Mouse (Mus musculus) layer of hippocampus, adult 18-20 months (tissue): Measurements from ENCODE around the gene Map4k3. TPM values are rescaled to one million over a fixed set of nuclear protein-coding genes. Genes with fewer than 3 reads are reported as not detected.
A peak's percentile ranks its signal among the peaks of the same experiment; 100 is the strongest.
"Not testable (repeated sequence)": the region's sequence is repeated elsewhere in the genome, so short reads cannot be mapped to it uniquely, and the experiment has no call there.

Experiments
- DNase-seq, 2 experiments: peaks; one replicate each; pipeline ENCODE4 v3.0.0; 2022; ENCODE audit warnings: low spot score in 2 of 2
- total RNA-seq, 2 experiments: library from RNA; stranded (reverse); gene quantifications; 2 replicates each; pipeline ENCODE4 v1.2.3; 2021

Gene Map4k3
- total RNA-seq, 2 experiments from 2014 or later, result 87.2 to 94.3 TPM

DNA sequence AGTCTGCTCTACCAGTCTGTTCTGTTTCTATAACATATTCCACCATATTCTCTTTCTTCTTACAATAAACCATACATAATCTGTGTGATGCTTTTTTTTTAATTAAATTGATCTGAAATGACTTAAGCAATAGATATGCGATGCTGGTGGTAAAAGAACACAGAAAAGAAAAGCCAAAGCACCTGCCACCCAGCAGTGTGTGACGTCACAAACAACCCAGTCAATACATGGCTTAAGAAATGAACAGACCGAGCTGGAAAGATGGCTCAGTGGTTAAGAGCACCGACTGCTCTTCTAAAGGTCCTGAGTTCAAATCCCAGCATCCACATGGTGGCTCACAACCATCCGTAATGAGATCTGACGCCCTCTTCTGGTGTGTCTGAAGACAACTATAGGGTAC is 2.0 kb upstream of the Map4k3 start:
- DNase-seq, result not testable (repeated sequence)

- no peak for DNase-seq
Observed at GRCm38 (mm10) chr17:80729825-80730224, 1.5 kb upstream of the Map4k3 start.

DNA sequence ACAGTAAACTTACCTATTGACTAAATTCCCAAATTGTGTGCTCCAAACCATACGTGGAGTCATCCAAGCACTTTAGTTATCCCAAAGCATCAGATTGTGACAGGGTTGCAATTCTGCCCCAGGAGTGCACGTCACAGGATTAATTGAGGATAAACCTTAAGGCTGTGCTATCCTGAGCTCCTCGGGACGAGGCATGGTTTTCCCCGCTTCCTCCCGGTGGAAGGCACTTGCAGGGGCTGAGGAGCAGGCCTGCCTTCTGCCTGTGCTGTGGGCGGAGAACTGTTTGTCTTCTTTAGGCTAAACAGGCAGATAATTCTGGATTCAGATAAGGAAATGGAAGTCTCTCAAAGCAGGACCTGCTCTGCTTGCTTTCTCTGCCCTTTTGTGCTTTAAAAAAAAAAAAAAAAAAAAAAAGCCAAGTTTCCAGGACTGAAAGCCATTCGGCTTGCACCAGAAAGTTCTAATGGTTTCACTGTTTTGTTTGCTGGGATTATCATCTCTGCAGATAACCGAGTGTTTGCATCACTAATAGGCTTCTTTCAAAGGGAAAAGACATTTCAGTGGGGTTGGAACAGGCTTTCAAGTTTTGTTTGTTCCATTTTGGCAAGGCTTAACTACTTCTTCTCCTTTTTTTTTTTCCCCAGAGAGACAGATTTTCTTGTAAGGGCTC is 930 bp upstream of the Map4k3 start:
- DNase-seq, result peak in 1 of 2 experiments; percentile 61

DNA sequence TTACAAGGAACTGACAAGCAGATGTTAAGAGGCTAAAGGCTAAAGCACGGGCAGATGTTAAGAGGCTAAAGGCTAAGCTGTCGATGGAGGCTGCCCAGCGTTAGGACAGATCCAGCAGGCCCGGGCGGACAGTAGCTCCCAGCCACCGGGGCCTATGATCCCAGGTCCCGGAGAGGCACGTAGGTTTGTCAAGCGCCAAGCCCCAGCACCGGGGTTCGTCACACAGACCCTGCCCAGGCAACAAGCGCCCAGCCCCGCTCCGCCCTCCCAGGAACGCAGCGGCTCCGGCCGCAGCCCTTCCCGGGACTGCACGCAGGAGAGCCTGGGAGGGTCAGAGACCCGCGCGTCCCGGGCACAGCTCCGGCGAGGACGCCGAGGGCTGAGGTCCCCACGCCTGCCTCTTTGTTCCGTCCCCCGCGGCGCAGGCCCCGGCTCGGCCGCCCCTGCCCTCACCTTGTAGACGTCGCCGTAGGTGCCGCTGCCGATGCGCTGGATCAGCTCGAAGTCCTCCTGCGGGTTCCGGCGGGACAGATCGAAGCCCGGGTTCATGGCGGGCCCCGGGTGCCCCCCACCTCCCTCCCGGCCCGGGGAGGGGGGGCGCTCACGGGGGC is 839 bp downstream of the Map4k3 start:
- peak in 1 of 2 experiments; percentile 46 for DNase-seq

DNA sequence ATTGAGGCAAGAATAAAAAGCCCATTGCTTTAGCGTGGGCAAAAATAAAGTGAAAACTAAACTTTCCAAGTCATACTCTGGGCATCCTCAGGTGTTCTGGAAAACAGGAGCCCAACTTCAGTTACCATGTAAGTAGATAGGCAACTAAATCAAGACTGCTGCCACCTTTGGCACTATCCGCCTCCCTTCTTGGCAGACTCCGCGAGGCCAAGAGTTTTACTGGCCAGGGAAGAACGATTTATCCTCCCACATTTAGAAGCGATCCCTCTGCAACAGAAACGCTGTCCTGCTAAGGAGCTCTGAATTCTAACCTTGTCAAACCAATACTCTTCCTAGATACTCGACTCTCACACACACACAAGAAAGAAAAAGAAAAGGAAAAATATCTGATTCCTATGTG is 1.5 kb downstream of the Map4k3 start:
- DNase-seq, result no peak

GRCm38 (mm10) chr17:80723092-80723491 is 5.2 kb downstream of the Map4k3 start:
- DNase-seq, result no peak

DNA sequence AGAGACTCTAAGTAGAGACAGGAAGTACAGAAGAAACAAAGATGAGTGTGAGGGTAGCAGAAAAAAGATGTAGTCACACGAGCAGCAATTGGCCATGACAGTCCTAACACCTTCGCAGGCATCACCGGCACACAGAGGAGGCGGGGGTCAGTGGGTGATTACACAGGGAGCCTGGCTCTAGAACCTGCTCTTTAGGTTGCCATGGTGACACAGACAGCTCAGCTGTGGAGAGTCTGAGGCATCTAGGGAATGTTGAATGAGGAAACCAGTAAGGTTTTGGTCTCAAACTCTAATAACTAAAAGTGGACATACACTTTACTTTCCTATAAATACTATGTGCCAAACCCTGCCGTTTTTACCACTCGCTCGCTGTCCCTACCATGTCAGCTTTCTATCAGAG is 6.6 kb downstream of the Map4k3 start:
- no peak for DNase-seq

DNA sequence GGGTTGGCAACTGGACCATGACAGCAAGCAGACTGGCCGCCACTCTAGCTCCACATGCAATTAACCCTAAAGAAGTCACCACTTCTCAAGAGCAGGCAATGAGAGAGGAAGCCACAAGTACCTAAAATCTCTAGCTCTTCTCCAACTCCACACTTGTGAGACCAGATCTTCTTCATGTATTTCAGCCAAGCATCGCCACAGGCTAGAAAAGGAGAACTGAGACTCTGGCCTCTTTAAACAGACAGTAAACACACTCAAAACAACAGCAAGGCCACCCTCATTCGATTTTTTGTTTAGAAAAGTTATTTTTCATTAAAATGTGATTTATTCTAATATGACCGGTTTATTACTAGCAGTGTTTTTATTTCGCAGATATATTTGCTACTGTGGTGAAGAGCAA is 9.0 kb downstream of the Map4k3 start:
- no peak for DNase-seq

- no peak for DNase-seq
Observed at GRCm38 (mm10) chr17:80718243-80718642, 10.0 kb downstream of the Map4k3 start.

DNA sequence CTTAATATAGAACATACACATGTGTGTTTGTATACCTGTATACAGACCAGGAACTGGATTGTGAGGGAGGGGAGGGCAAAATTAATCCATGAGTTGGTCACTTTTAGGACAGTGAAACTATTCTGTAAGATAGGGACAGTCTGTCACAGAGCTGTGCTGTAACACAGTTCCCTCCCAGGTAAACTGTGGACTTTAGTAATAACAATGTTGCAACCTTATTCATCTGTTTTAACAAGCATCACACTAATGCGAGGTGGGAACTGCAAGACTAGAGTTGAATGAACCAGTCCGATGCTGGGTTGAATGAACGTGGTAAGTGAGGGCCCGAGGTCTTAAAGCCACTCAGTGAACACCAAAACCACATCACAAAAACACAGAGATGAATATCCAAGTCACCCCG is 14.7 kb downstream of the Map4k3 start:
- no peak for DNase-seq

DNA sequence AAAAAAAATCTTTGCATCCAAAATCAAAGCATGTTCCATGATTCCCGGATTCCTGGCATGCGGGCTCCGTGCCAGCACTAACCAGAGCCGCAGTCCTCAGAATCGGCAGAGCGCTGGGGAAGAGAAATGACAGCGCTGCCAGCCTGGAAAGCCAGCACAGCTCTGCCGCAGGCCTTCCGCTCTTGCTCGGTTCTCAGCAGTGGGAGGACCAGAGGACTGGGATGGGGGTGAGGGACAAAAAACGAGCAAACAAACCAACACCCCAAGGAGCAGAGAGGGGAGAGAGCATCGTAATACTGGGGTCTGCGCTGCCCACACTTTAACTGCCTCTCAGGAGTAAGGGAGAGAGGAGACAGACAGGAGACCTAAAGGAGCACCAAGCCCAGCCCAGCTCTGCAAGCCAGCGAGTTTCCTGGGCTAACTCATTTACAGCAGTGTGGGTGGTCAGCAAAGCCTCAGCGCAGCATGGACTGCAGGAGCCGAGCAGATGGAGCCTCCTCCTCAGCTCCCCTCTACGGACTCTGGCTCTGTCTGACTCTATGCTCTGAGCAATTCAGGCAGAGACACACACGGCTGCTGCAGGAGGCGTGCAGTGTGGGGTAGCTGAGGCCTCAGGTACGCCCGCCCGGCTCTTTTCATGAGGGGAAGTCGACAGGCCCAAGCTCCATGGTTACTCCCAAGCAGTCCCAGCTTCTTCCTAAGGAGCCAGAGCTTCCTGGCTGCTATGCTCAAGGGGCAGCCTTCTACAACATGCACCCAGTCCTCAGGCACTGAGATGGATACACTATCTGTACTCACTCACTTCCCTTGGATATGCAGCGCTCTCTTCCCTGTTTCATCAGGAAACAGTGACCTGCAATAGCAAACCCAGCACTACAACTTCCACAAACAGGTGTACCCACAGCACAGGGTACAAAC is 18.1 kb downstream of the Map4k3 start:
- peak; percentile 50 to 64 for DNase-seq

- DNase-seq, result no peak
Observed at GRCm38 (mm10) chr17:80708803-80709202, 19.5 kb downstream of the Map4k3 start.

DNA sequence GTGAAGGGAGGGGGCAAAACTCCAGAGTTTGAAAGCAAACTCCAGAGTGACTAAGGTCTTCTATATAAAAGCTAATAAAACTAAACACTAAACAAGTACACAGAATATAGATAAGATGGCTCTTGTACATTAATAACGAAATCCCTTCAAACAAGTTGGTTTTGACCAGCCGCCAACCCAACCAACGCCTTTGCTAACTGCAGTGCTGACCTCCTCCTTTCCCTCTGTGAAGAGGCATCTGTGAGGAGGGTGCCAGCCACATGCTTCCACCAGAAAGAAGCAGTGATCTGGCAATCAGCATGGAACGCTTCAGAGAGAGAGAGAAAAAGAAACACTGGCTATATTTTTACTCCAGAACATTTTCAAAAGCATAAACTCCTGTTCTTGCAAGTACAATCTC is 21.1 kb downstream of the Map4k3 start:
- peak; percentile 70 to 79 for DNase-seq

GRCm38 (mm10) chr17:80706608-80707007 is 21.7 kb downstream of the Map4k3 start:
- DNase-seq, result no peak

DNA sequence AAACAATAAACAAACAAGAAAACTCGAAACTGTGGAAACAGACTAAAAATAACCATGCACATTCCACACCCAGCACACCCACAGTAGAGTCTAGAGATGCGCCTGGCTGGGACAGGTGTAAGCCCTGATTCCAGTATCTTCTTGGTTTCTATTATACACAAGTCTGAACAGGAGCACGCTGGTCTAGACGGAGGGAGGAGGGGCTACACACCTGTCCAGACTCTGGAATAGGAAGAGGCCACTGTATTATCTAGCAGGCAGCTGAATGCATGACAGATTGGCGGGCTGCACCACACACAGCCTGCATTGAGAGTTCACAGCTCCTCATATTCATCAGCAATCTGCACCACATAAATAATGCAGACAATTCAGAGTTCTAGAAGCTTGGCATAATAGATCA is 26.6 kb downstream of the Map4k3 start:
- DNase-seq, result no peak

GRCm38 (mm10) chr17:80698930-80699329 is 29.4 kb downstream of the Map4k3 start:
- DNase-seq, result no peak

DNA sequence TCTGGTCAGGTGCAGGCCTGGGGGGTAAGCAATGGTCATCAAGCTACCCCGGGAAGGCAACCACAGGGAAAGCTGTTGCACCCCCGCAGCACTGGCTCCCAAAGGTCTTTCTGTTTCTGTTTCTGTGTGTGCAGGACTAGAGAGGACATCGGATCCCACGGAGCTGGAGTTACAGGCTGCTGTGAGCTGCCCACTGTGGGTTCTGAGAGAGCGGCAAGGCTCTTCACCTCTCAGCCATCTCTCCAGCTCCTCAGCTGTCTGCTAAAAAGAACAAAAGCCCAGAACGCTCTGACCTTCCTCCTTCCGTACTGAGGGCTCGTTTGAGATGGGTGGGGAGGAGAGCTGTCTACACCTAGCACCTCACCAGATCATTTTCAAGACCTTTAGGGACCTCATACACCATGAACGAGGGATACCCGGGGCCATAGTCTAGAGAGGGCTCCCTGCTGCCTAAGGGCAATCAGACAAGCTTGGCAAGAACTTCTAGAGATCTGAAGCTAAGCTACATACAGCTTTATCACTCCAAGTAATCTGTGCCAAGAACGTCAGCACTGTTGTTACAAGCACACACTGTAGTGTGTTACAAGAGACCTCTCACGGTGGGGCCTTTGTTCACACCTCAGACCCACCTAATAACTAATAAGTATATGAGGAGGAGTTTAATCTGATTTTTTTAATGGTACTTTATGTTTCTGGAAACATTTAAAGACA is 29.9 kb downstream of the Map4k3 start:
- DNase-seq, result no peak

DNA sequence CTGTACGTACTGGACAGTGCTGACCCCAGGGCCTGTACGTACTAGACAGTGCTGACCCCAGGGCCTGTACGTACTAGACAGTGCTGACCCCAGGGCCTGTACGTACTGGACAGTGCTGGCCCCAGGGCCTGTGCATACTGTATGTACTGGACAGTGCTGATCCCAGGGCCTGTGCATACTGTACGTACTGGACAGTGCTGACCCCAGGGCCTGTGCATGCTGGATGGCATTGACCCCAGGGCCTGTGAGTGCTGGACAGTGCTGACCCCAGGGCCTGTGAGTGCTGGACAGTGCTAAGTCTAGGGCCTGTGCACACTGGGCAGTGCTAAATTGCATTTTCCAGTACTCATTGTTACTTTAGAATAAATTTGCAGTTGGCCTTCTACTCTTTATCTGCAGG is 31.3 kb downstream of the Map4k3 start:
- no peak for DNase-seq

- no peak for DNase-seq
Observed at GRCm38 (mm10) chr17:80696210-80696609, 32.1 kb downstream of the Map4k3 start.

- no peak for DNase-seq
Observed at GRCm38 (mm10) chr17:80693707-80694106, 34.6 kb downstream of the Map4k3 start.

GRCm38 (mm10) chr17:80692183-80692582 is 36.1 kb downstream of the Map4k3 start:
- no peak for DNase-seq
